Mouse (Mus musculus) olfactory bulb, adult 2 months (tissue): ENCODE results near the gene Xrn2. TPM values are rescaled to one million over a fixed set of nuclear protein-coding genes. Genes with fewer than 3 reads are reported as not detected.

Experiments used
- H3K27ac ChIP-seq: fragments of 200-500 bp; 2 replicates; pipeline ENCODE4 v1.5.1; 2012; ENCODE audit warnings: low read depth, low read length; ENCODE audit not compliant: insufficient read depth
- H3K4me1 ChIP-seq: fragments of 200-500 bp; 2 replicates; pipeline ENCODE4 v1.6.1; 2012; ENCODE audit warnings: low read length; ENCODE audit not compliant: control insufficient read depth, insufficient read depth
- H3K4me3 ChIP-seq: fragments of 200-500 bp; 2 replicates; pipeline ENCODE4 v1.5.1; 2012; ENCODE audit warnings: mild to moderate bottlenecking, low read depth, low read length, moderate library complexity; ENCODE audit not compliant: insufficient read depth
- CTCF ChIP-seq: fragments of 200-500 bp; IDR thresholded peaks from 2 replicates; pipeline ENCODE4 v1.5.1; 2012; ENCODE audit warnings: low read depth, mild to moderate bottlenecking, low read length, moderate library complexity; ENCODE audit not compliant: insufficient read depth
- POLR2A ChIP-seq: fragments of 200-500 bp; IDR thresholded peaks from 2 replicates; pipeline ENCODE4 v1.6.1; 2012; ENCODE audit warnings: mild to moderate bottlenecking, low read depth, low read length, moderate library complexity; ENCODE audit not compliant: insufficient read depth
- WGBS: fragments of 180-500 bp; shearing (Covaris S2); methylation state at CpG from one replicate; pipeline ENCODE4 v1.1.7; 2018; 5-methylcytosine and 5-hydroxymethylcytosine counted together
- polyA plus RNA-seq: library from polyadenylated mRNA; stranded (reverse); fragments of >200 nt; gene quantifications from 2 replicates; pipeline ENCODE4 v1.2.4, GENCODE M21; 2012; ENCODE audit warnings: low replicate concordance; ENCODE audit not compliant: missing spikeins, insufficient read depth, insufficient read length

Xrn2 gene
- polyA plus RNA-seq, 1 experiment = not detected

DNA sequence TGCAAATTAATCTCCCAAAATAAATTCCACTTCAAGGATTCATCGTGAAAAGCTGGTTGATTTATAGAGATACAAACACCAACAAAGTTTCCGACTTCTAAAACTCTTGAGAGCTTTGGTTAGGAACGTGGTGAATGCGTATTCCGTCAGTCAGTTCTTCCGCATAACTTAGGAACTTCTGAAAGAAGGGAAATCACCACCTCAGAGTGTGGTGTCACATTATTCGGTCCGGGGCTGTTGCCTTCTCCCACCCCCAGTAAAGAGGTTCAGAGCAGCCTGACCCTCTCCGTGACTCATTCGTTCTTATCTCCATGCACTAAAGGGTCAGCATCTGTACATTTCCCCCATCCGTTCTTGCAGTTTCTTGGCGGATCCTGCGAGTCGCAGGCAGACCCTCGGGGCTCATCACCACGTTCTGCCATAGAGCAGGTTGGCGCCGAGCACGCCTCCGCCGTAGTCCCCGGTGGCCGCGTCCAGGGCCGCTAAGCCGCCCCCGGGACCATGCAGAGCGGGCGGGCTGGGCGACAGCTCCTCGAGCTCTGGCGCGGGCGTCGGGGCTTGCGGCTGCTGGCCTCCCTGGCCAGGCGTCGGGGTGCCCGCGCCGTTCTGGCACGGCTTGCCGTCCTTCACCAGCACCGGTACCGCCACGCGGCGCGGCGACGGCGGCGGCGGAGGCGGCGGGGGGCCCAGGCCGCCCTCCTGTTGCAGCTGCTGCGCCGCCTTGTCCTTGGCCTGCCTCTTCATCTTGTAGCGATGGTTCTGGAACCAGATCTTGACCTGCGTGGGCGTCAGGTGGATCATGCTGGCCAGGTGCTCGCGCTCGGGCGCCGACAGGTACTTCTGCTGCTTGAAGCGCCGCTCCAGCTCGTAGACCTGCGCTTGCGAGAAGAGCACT lies 70.9 kb downstream of the Xrn2 start:
- TF ChIP-seq CTCF (no peak), POLR2A (no peak)
- no peak overlapping the region for H3K4me3 ChIP-seq
- peaks cover 3% of the 10 kb centered on the region for H3K4me1 ChIP-seq
- H3K27ac ChIP-seq = no peak overlapping the region
- WGBS = 3% methylated on average over 72 of the region's 72 CpGs

DNA sequence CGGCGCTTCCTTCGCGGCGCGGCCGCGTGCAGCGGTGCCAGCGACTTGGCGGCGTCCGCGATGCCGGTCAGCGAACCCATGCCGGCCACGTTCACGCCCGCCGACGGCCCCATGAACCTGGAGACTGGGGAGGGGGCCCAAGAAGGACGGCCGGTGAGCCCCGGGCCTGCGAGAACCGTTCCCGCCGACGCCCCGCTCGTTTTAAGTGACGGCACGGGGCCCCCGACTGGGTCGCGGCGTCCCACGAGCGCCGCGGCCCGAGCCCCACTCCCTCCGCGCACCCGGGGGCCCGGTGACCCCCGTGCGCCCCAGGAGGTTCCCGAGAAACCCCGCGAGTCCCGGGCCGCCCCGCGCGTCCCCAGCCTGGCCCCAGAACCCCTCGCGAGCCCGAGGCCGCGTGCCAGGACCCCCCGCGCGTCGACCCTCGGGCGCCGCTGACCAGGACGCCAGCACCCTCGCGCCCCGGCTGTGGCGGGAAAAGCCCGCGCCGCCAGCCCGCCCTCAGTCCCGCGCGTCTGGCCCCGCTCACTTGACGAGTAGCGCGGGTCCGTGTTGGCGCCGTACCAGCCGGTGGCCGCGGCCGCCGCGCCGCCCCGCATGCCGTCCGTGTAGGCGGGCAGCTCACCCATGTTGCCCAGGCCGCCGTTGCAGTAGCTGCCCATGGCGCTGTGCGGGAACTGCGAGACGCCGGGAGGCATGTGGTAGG lies 71.7 kb downstream of the Xrn2 start:
- Histone ChIP-seq H3K4me3 (no peak overlapping the region), H3K27ac (no peak overlapping the region)

DNA sequence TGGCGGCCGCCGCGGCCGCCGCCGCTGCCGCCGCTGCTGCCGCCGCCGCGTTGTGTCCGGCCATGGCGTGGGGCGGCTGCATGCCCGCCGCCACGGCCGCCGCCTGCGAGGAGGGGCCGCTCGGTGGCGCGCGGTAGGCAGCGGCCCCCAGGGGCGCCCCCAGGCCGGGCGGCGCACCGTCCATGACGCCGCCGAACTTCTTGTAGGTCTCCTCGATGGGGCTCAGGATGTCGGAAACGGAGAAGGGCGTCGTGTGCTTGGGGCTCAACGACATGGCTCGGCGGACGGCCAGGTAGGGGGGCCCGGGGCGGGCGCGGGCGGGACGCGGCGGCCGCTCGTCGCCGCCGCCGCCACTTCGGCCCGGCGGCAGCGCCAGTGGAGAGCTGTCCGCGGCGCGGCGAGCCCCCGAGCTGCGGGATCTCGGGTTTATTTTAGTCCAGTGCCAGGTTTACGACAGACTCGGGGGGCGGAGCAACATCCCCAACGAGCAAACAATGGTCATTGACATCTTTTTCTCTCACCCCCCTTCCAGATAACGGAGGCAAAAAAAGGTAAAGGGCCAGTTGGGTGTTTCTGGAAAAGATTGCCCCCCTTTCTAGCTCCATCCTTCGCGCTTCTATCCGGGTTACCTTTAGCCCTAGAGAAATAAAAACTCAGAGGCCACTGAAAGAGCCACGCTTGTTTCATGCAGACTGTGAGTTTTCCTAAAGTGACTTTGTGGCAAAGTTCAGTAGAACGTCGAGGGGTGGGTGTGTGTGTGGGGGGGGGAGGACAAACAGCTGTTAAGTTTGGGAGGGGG lies 72.5 kb downstream of the Xrn2 start, which contains the start of gene Nkx2-4:
Gene Nkx2-4, minus strand, starts transcription at position 374 of the 799 bp plus-strand sequence.
- no peak for TF ChIP-seq POLR2A
- TF ChIP-seq CTCF = no peak
- no peak within 1 kb of the TSS for H3K4me3 ChIP-seq
- H3K27ac ChIP-seq = no peak within 1 kb of the TSS
- 5% methylated on average over 80 of the region's 82 CpGs for WGBS
- peaks cover 3% of the 10 kb centered on the region for H3K4me1 ChIP-seq

More for the DNA sequence above, 71.7 kb downstream of the Xrn2 start:
- H3K4me1 ChIP-seq = peaks cover 3% of the 10 kb centered on the region
- TF ChIP-seq POLR2A (no peak), CTCF (no peak)
- WGBS = 2% methylated on average over 106 of the region's 106 CpGs

DNA sequence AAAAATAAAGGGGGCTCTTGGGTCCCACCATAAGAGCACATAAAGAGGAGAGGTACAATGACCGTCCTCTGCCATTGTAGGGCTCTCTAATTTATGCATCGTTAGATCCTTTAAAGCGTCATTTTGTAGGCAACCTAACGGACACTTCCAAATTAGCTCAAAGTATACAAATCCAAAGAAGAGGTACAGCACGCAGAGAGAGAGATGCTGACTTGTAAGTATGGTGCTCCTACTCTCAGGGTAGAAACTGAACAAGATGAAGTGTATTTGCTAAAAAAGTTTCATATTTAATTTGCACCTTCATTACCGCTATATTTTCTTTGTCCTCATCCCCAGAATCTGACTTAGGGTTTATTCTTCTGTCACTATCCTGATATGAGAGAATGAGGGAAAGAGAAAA lies 73.1 kb downstream of the Xrn2 start:
- H3K4me3 ChIP-seq = no peak overlapping the region
- H3K27ac ChIP-seq = no peak overlapping the region
- H3K4me1 ChIP-seq = peaks cover 3% of the 10 kb centered on the region
- TF ChIP-seq POLR2A = no peak
- TF ChIP-seq CTCF = no peak
- WGBS = 9% methylated on average over 6 of the region's 6 CpGs

DNA sequence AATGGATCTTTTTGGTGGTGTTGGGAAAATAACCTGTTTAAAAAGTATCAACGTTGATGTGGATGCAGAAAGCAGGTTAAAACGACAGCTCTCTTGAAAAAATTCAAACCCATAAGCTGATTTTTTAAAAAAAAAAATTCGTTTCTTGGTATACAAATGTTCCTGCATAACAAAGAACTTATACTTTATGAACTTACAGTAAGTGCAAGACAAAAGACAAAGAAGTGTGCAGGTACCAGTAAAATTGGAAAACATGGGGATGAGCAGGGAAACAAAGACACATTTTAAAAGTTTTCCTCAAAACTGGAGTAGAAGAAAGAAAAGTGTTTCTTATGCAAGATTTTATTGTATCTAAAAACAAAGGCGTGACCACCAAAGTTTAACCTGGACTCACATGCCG lies 73.6 kb downstream of the Xrn2 start:
- TF ChIP-seq CTCF (no peak), POLR2A (no peak)
- Histone ChIP-seq H3K4me3 (no peak overlapping the region), H3K4me1 (peaks cover 3% of the 10 kb centered on the region), H3K27ac (no peak overlapping the region)
- WGBS = 22% methylated on average over 5 of the region's 5 CpGs

DNA sequence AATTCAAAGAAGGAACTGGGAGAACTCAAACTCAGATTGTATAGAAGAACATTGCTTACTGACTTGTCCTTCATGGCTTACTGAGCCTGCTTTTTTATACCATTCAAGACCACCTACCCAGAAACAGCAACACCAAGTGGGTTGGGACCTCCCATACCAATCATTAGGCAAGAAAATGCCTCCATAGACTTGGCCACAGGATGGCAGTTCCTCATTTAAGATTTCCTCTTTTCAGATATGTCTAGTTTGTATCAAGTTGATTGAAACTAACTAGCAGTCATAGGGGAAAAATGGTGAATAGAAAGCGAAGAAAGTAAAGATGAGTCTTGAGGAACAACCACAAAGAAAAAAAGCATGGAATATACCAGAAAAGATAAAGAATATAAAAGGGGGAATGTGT lies 106.9 kb downstream of the Xrn2 start:
- no peak overlapping the region for H3K4me3 ChIP-seq
- WGBS = 100% methylated on average over 1 of the region's 1 CpGs
- H3K4me1 ChIP-seq = no peaks in the 10 kb centered on the region
- H3K27ac ChIP-seq = no peak overlapping the region
- TF ChIP-seq CTCF (no peak), POLR2A (no peak)

DNA sequence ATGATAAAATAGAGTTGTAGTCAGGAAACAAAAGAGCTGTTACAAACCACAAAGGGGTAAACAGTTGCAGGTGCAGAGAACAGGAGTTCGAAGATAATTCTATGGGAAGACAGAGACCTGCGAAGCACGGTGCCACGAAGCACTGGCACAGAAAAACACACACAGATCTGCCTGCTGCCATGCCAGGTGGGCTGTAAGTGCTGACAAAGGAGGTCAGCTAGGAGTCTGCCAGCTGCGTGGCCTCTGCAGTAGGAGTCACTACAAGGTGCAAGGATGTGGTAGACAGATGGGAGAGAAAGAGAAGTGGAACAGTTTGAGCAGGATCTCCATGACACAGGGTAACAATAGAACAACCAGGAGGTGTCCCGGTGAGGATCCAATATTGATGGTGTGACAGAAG lies 114.6 kb downstream of the Xrn2 start:
- Histone ChIP-seq H3K4me1 (no peaks in the 10 kb centered on the region), H3K4me3 (no peak overlapping the region), H3K27ac (no peak overlapping the region)
- 76% methylated on average over 6 of the region's 6 CpGs for WGBS
- TF ChIP-seq POLR2A = no peak
- no peak for TF ChIP-seq CTCF

Other genes starting within 250 kb of the Xrn2 start
- not detected in 2 replicates for gene Kiz, start 157.1 kb upstream of the Xrn2 start, polyA plus RNA-seq
- gene Nkx2-4, start 72.4 kb downstream of the Xrn2 start, polyA plus RNA-seq = not detected in 2 replicates
- gene Nkx2-2, start 181.2 kb downstream of the Xrn2 start, polyA plus RNA-seq = not detected in 2 replicates